Mouse (Mus musculus) neural tube, embryonic 13.5 days (tissue): ENCODE data around the gene B9d1. TPM values are rescaled to one million over a fixed set of nuclear protein-coding genes. Genes with fewer than 3 reads are reported as not detected.

ENCODE experiments used
- ATAC-seq: fragments of 200-750 bp; cut with Nextera tagmentation; 2 replicates; pipeline ENCODE4 v1.8.0; 2017; ENCODE audit warnings: low read depth, mild to moderate bottlenecking, moderate TSS enrichment, moderate library complexity
- H3K27ac ChIP-seq: fragments of 300-500 bp; sonication (generic); replicated peaks from 2 replicates; pipeline ENCODE4 v1.5.1; 2015; ENCODE audit warnings: moderate library complexity, mild to moderate bottlenecking, inconsistent platforms
- H3K27me3 ChIP-seq: fragments of 300-500 bp; sonication (generic); 2 replicates; pipeline ENCODE4 v1.6.1; 2015; ENCODE audit warnings: mild to moderate bottlenecking, inconsistent platforms
- H3K36me3 ChIP-seq: fragments of 300-500 bp; sonication (generic); 2 replicates; pipeline ENCODE4 v1.6.1; 2015; ENCODE audit warnings: mild to moderate bottlenecking, inconsistent platforms
- H3K4me1 ChIP-seq: fragments of 300-500 bp; sonication (generic); replicated peaks from 2 replicates; pipeline ENCODE4 v1.6.1; 2015; ENCODE audit warnings: inconsistent platforms
- H3K4me2 ChIP-seq: fragments of 300-500 bp; sonication (generic); 2 replicates; pipeline ENCODE4 v1.6.1; 2015; ENCODE audit warnings: inconsistent platforms, mild to moderate bottlenecking, moderate library complexity
- H3K4me3 ChIP-seq: fragments of 300-500 bp; sonication (generic); 2 replicates; pipeline ENCODE4 v1.5.1; 2015; ENCODE audit warnings: mild to moderate bottlenecking, inconsistent platforms
- H3K9ac ChIP-seq: fragments of 300-500 bp; sonication (generic); 2 replicates; pipeline ENCODE4 v1.6.1; 2015; ENCODE audit warnings: moderate library complexity, mild to moderate bottlenecking, inconsistent platforms
- H3K9me3 ChIP-seq: fragments of 300-500 bp; sonication (generic); 2 replicates; pipeline ENCODE4 v1.6.1; 2016; ENCODE audit warnings: inconsistent platforms
- WGBS: fragments of 180-500 bp; shearing (Covaris S2); methylation state at CpG from one replicate; pipeline ENCODE4 v1.1.7; 2015; 5-methylcytosine and 5-hydroxymethylcytosine counted together
- polyA plus RNA-seq: library from polyadenylated mRNA; unstranded; fragments of >200 nt; fragmentation: Nextera tagmentation; extraction: Ambion mirVana; gene quantifications from 2 replicates; pipeline ENCODE4 v1.2.1, GENCODE M21; 2015

B9d1 gene
- polyA plus RNA-seq, 1 experiment from 2014 or later, result 36.5 TPM

DNA sequence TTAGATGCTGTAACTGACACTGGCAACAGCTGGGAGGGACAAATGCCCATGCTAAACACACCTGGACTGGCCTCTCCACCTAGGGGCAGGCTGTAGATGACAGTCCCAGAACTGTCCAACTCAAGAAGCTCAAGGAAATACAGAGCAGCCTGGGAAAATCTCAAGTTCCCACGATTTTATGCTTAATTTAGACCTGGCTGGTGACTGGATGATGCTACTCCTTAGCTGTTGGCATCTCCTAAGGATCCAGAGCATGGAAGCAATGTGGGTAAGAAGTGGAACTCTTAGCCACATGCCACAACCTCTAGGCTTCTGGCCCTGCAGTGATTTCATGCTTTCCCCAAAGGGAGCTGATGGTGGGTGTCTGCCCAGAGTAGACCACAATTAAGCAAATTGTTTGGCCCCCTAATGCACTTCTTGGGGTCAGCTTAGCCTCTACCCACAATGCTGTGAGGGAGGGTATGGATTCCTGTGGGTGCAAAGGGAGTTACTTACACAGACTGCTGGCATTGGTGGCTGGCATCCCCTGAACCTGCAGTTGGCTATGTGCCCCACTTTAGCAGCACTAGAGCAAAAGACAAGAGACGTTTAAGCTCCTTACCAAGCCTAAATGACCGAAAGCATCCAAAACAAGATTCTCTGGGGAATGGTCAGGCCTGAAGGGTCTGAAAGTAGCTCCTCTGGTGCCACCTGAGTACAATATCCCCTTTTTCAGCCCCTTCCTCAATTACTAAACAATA is 48.2 kb downstream of the B9d1 start:
- 81% methylated on average over 3 of the region's 3 CpGs for WGBS
- H3K4me1 ChIP-seq, result peaks cover 16% of the 10 kb centered on the region; the same call in 1 of the 2 replicates
- no peaks in the 10 kb centered on the region for H3K36me3 ChIP-seq
- no peak overlapping the region for H3K9ac ChIP-seq
- no peaks in the 10 kb centered on the region for H3K9me3 ChIP-seq
- H3K27me3 ChIP-seq, result no peaks in the 10 kb centered on the region
- no peak overlapping the region for H3K4me2 ChIP-seq
- H3K4me3 ChIP-seq, result no peak overlapping the region
- no peak for ATAC-seq
- no peak overlapping the region for H3K27ac ChIP-seq

GRCm38 (mm10) chr11:61559572-61559971 is 54.6 kb downstream of the B9d1 start:
- Histone ChIP-seq H3K36me3 (no peaks in the 10 kb centered on the region), H3K4me2 (no peak overlapping the region), H3K9me3 (no peaks in the 10 kb centered on the region), H3K4me1 (peaks cover 10% of the 10 kb centered on the region; the same call in 1 of the 2 replicates), H3K9ac (no peak overlapping the region), H3K27me3 (no peaks in the 10 kb centered on the region), H3K27ac (no peak overlapping the region), H3K4me3 (no peak overlapping the region)
- 86% methylated on average over 5 of the region's 5 CpGs for WGBS
- no peak for ATAC-seq

DNA sequence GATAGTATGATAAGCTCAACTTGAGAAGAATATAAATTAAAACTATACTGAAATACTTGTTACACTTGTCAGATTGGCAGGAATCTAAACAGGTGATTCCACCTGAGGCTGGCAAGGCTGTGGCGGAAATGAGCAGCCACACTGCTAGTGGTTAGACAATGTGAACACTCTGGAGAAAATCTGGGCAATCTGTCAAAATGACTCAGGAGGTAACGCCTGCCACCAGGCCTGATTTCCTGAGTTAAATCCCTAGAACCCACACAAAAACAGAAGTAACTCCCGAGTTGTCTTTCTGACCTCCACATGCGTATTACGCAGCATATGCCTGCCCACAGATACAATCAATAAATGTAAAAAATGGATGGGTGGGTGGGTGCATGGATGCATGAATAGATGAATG is 57.5 kb downstream of the B9d1 start:
- Histone ChIP-seq H3K36me3 (no peaks in the 10 kb centered on the region), H3K27me3 (no peaks in the 10 kb centered on the region)
- WGBS, result 76% methylated on average over 5 of the region's 5 CpGs

More for the DNA sequence above, 57.5 kb downstream of the B9d1 start:
- no peak overlapping the region for H3K4me3 ChIP-seq
- no peak overlapping the region for H3K27ac ChIP-seq
- ATAC-seq, result no peak
- H3K4me2 ChIP-seq, result no peak overlapping the region
- H3K9me3 ChIP-seq, result no peaks in the 10 kb centered on the region
- H3K9ac ChIP-seq, result no peak overlapping the region
- peaks cover 13% of the 10 kb centered on the region; the same call in 1 of the 2 replicates for H3K4me1 ChIP-seq

Other genes with a start within 250 kb of the B9d1 start
- gene Aldh3a2, start 237.7 kb upstream of the B9d1 start, polyA plus RNA-seq, result 22.9 and 26.4 TPM in 2 replicates
- not detected in 2 replicates for gene Slc47a2, start 162.3 kb upstream of the B9d1 start, polyA plus RNA-seq
- gene Slc47a1, start 126.8 kb upstream of the B9d1 start, polyA plus RNA-seq, result 0.22 TPM in 1 of 2 replicates, not detected in the other
- gene Rnf112, start 51.0 kb upstream of the B9d1 start, polyA plus RNA-seq, result 13.1 and 14.2 TPM in 2 replicates
- gene Mfap4, start 19.7 kb upstream of the B9d1 start, polyA plus RNA-seq, result 91.0 and 108 TPM in 2 replicates
- gene Mapk7, start 10.7 kb upstream of the B9d1 start, polyA plus RNA-seq, result 73.6 and 85.1 TPM in 2 replicates
- 53.9 and 56.5 TPM in 2 replicates for gene Epn2, start 74.5 kb downstream of the B9d1 start, polyA plus RNA-seq
- gene Grap, start 148.1 kb downstream of the B9d1 start, polyA plus RNA-seq, result 9.5 and 10.7 TPM in 2 replicates
- gene Fam83g, start 178.9 kb downstream of the B9d1 start, polyA plus RNA-seq, result 0.07 and 0.19 TPM in 2 replicates
- not detected in 2 replicates for gene Slc5a10, start 215.7 kb downstream of the B9d1 start, polyA plus RNA-seq